Mouse (Mus musculus): Measurements from ENCODE around the gene Shank1. TPM values are rescaled to one million over a fixed set of nuclear protein-coding genes. Genes with fewer than 3 reads are reported as not detected.
A peak's percentile ranks its signal among the peaks of the same experiment; 100 is the strongest.

The Shank1 gene
- total and polyA plus RNA-seq, 2 experiments from 2014 or later, result 36.6 to 39.0 TPM

- no peaks in the 10 kb centered on the region for H3K9me3 ChIP-seq (ENCODE audit: low read length)
- no peaks in the 10 kb centered on the region for H3K4me1 ChIP-seq (ENCODE audit: insufficient read depth, low read length)
- ATAC-seq, result no peak
- peak; percentile 28 for DNase-seq (ENCODE audit: low spot score)
- H3K27ac ChIP-seq, result no peak overlapping the region
- 82% methylated on average over 4 of the region's 4 CpGs for WGBS
- no peak overlapping the region for H3K9ac ChIP-seq (replicated peaks; ENCODE audit: low read length)
- no peak overlapping the region for H3K4me2 ChIP-seq (ENCODE audit: low read depth, low read length)
- no peaks in the 10 kb centered on the region for H3K27me3 ChIP-seq (ENCODE audit: insufficient read depth, low read length)
- H3K36me3 ChIP-seq (ENCODE audit: insufficient read depth, low read length), result no peaks in the 10 kb centered on the region
- no peak for TF ChIP-seq CTCF (IDR thresholded peaks at IDR 0.05; ENCODE audit: low read depth)
- no peak overlapping the region for H3K4me3 ChIP-seq (ENCODE audit: low read length)
Measured at GRCm38 (mm10) chr7:44391831-44392230, 81.8 kb downstream of the Shank1 start.

GRCm38 (mm10) chr7:44392341-44392740 lies 82.3 kb downstream of the Shank1 start:
- H3K36me3 ChIP-seq (ENCODE audit: insufficient read depth, low read length), result no peaks in the 10 kb centered on the region
- H3K9me3 ChIP-seq (ENCODE audit: low read length), result no peaks in the 10 kb centered on the region
- WGBS, result 90% methylated on average over 13 of the region's 14 CpGs
- no peak overlapping the region for H3K9ac ChIP-seq (replicated peaks; ENCODE audit: low read length)
- no peak for TF ChIP-seq CTCF (IDR thresholded peaks at IDR 0.05; ENCODE audit: low read depth)
- no peak for ATAC-seq
- no peak for DNase-seq (ENCODE audit: low spot score)
- no peak overlapping the region for H3K4me2 ChIP-seq (ENCODE audit: low read depth, low read length)
- H3K27me3 ChIP-seq (ENCODE audit: insufficient read depth, low read length), result no peaks in the 10 kb centered on the region
- H3K27ac ChIP-seq, result no peak overlapping the region
- H3K4me3 ChIP-seq (ENCODE audit: low read length), result no peak overlapping the region
- no peaks in the 10 kb centered on the region for H3K4me1 ChIP-seq (ENCODE audit: insufficient read depth, low read length)

GRCm38 (mm10) chr7:44393284-44393683 lies 83.2 kb downstream of the Shank1 start:
- DNase-seq (ENCODE audit: low spot score) (no peak), ATAC-seq (no peak)
- WGBS, result 88% methylated on average over 17 of the region's 17 CpGs
- Histone ChIP-seq H3K36me3 (ENCODE audit: insufficient read depth, low read length) (no peaks in the 10 kb centered on the region), H3K27ac (no peak overlapping the region), H3K27me3 (ENCODE audit: insufficient read depth, low read length) (no peaks in the 10 kb centered on the region), H3K9me3 (ENCODE audit: low read length) (no peaks in the 10 kb centered on the region), H3K4me1 (ENCODE audit: insufficient read depth, low read length) (no peaks in the 10 kb centered on the region), H3K4me3 (ENCODE audit: low read length) (no peak overlapping the region), H3K4me2 (ENCODE audit: low read depth, low read length) (no peak overlapping the region), H3K9ac (replicated peaks; ENCODE audit: low read length) (no peak overlapping the region)
- TF ChIP-seq CTCF (IDR thresholded peaks at IDR 0.05; ENCODE audit: low read depth), result no peak

GRCm38 (mm10) chr7:44398570-44398969 lies 88.5 kb downstream of the Shank1 start:
- no peak overlapping the region for H3K9ac ChIP-seq (replicated peaks; ENCODE audit: low read length)
- TF ChIP-seq CTCF (IDR thresholded peaks at IDR 0.05; ENCODE audit: low read depth), result peak; percentile 80
- H3K27me3 ChIP-seq (ENCODE audit: insufficient read depth, low read length), result no peaks in the 10 kb centered on the region
- no peaks in the 10 kb centered on the region for H3K36me3 ChIP-seq (ENCODE audit: insufficient read depth, low read length)
- no peak overlapping the region for H3K27ac ChIP-seq
- no peaks in the 10 kb centered on the region for H3K9me3 ChIP-seq (ENCODE audit: low read length)
- WGBS, result 14% methylated on average over 3 of the region's 3 CpGs
- H3K4me2 ChIP-seq (ENCODE audit: low read depth, low read length), result no peak overlapping the region
- ATAC-seq, result peak; percentile 57
- no peak overlapping the region for H3K4me3 ChIP-seq (ENCODE audit: low read length)
- no peaks in the 10 kb centered on the region for H3K4me1 ChIP-seq (ENCODE audit: insufficient read depth, low read length)
- DNase-seq (ENCODE audit: low spot score), result peak; percentile 65

GRCm38 (mm10) chr7:44401673-44402072 lies 91.6 kb downstream of the Shank1 start:
- H3K4me3 ChIP-seq (ENCODE audit: low read length), result no peak overlapping the region
- no peak for TF ChIP-seq CTCF (IDR thresholded peaks at IDR 0.05; ENCODE audit: low read depth)
- H3K4me2 ChIP-seq (ENCODE audit: low read depth, low read length), result no peak overlapping the region
- no peaks in the 10 kb centered on the region for H3K4me1 ChIP-seq (ENCODE audit: insufficient read depth, low read length)
- no peaks in the 10 kb centered on the region for H3K36me3 ChIP-seq (ENCODE audit: insufficient read depth, low read length)
- ATAC-seq (no peak), DNase-seq (ENCODE audit: low spot score) (no peak)
- H3K9me3 ChIP-seq (ENCODE audit: low read length), result no peaks in the 10 kb centered on the region
- H3K27ac ChIP-seq, result no peak overlapping the region
- H3K9ac ChIP-seq (replicated peaks; ENCODE audit: low read length), result no peak overlapping the region
- WGBS, result 89% methylated on average over 6 of the region's 6 CpGs
- H3K27me3 ChIP-seq (ENCODE audit: insufficient read depth, low read length), result no peaks in the 10 kb centered on the region

DNA sequence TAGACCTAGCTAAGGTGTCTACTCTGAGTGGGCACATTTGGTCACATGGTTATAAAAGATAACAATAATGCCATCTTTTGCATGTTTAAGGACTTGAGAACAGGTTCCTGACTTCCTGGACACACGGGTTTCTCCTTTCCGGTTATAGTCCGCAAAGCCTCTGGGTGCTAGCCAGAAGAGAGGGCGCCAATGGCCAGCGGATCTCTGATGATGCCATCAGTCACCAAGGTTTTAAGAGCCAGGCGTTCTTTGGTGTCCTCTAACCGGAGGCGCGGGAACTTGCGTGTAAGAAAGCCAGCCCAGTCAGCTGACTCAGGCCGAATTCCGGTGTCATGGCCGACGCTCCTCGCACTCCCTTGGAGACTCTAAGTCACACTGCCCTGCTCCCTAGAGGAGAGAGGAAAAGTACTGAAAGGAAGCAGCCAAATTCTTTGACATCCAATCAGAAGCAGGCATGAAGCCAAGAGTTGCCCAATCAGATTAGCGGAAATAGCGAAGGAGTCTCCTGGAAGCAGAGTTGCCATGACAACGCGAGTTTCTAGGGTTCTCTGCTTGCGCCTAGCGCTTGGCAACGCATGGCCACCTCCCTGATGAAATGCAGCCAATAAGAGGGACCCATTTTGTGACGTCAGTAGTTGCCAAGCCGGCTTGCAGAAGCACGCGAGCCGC lies 95.4 kb downstream of the Shank1 start:
- Histone ChIP-seq H3K36me3 (ENCODE audit: insufficient read depth, low read length) (no peaks in the 10 kb centered on the region), H3K27ac (peak overlapping the region; percentile 74), H3K4me2 (ENCODE audit: low read depth, low read length) (peak overlapping the region; percentile 58), H3K4me3 (ENCODE audit: low read length) (peak overlapping the region; percentile 35), H3K27me3 (ENCODE audit: insufficient read depth, low read length) (no peaks in the 10 kb centered on the region), H3K9ac (replicated peaks; ENCODE audit: low read length) (no peak overlapping the region), H3K9me3 (ENCODE audit: low read length) (no peaks in the 10 kb centered on the region), H3K4me1 (ENCODE audit: insufficient read depth, low read length) (no peaks in the 10 kb centered on the region)
- TF ChIP-seq CTCF (IDR thresholded peaks at IDR 0.05; ENCODE audit: low read depth), result peak; percentile 40
- WGBS, result under 1% methylated on average over 27 of the region's 27 CpGs
- DNase-seq (ENCODE audit: low spot score) (peak; percentile 100), ATAC-seq (peak; percentile 97)

DNA sequence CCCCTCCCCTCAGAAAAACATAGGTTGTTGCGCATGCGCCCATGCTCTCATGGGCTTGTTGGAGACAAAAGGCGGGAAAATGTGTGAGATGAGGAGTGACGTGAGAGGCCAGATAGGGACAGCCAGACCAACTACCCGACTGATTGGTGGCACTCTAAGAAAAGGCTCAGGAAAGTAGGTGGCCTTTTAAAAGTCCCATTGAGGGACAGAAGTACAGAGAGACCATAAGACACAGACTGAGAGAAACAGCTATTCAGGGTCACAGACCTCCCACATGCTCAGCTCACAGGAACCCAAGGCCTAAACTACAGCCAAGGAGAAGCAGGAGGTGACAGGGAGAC lies 95.9 kb downstream of the Shank1 start:
- Histone ChIP-seq H3K4me2 (ENCODE audit: low read depth, low read length) (no peak overlapping the region), H3K27ac (no peak overlapping the region), H3K4me3 (ENCODE audit: low read length) (no peak overlapping the region), H3K4me1 (ENCODE audit: insufficient read depth, low read length) (no peaks in the 10 kb centered on the region), H3K36me3 (ENCODE audit: insufficient read depth, low read length) (no peaks in the 10 kb centered on the region), H3K27me3 (ENCODE audit: insufficient read depth, low read length) (no peaks in the 10 kb centered on the region), H3K9ac (replicated peaks; ENCODE audit: low read length) (no peak overlapping the region), H3K9me3 (ENCODE audit: low read length) (no peaks in the 10 kb centered on the region)
- no peak for TF ChIP-seq CTCF (IDR thresholded peaks at IDR 0.05; ENCODE audit: low read depth)
- ATAC-seq (no peak), DNase-seq (ENCODE audit: low spot score) (no peak)
- WGBS, result 2% methylated on average over 5 of the region's 5 CpGs

Other genes with a start within 250 kb of the Shank1 start
- not detected in 2 replicates for gene Klk1b21, start 207.9 kb upstream of the Shank1 start, total RNA-seq (2014; rRNA removed)
- not detected in 2 replicates for gene Klk1b21, start 207.9 kb upstream of the Shank1 start, polyA plus RNA-seq (2015; fragmentation: Nextera tagmentation; extraction: Ambion mirVana)
- not detected in 2 replicates for gene Klk1b22, start 197.6 kb upstream of the Shank1 start, total RNA-seq (2014; rRNA removed)
- not detected in 2 replicates for gene Klk1b22, start 197.6 kb upstream of the Shank1 start, polyA plus RNA-seq (2015; fragmentation: Nextera tagmentation; extraction: Ambion mirVana)
- not detected in 2 replicates for gene Klk1b16, start 173.5 kb upstream of the Shank1 start, total RNA-seq (2014; rRNA removed)
- not detected in 2 replicates for gene Klk1b16, start 173.5 kb upstream of the Shank1 start, polyA plus RNA-seq (2015; fragmentation: Nextera tagmentation; extraction: Ambion mirVana)
- not detected in 2 replicates for gene Klk1b24, start 122.0 kb upstream of the Shank1 start, total RNA-seq (2014; rRNA removed)
- gene Klk1b24, start 122.0 kb upstream of the Shank1 start, polyA plus RNA-seq (2015; fragmentation: Nextera tagmentation; extraction: Ambion mirVana), result not detected in 2 replicates
- not detected in 2 replicates for gene Klk1b3, start 112.1 kb upstream of the Shank1 start, total RNA-seq (2014; rRNA removed)
- not detected in 2 replicates for gene Klk1b3, start 112.1 kb upstream of the Shank1 start, polyA plus RNA-seq (2015; fragmentation: Nextera tagmentation; extraction: Ambion mirVana)
- gene Klk1b4, start 102.8 kb upstream of the Shank1 start, total RNA-seq (2014; rRNA removed), result not detected in 2 replicates
- gene Klk1b4, start 102.8 kb upstream of the Shank1 start, polyA plus RNA-seq (2015; fragmentation: Nextera tagmentation; extraction: Ambion mirVana), result not detected in 2 replicates
- not detected in 2 replicates for gene Klk1b5, start 94.3 kb upstream of the Shank1 start, total RNA-seq (2014; rRNA removed)
- not detected in 2 replicates for gene Klk1b5, start 94.3 kb upstream of the Shank1 start, polyA plus RNA-seq (2015; fragmentation: Nextera tagmentation; extraction: Ambion mirVana)
- gene Klk1, start 84.9 kb upstream of the Shank1 start, total RNA-seq (2014; rRNA removed), result not detected in 2 replicates
- gene Klk1, start 84.9 kb upstream of the Shank1 start, polyA plus RNA-seq (2015; fragmentation: Nextera tagmentation; extraction: Ambion mirVana), result not detected in 2 replicates
- not detected in 2 replicates for gene Gm36864, start 74.1 kb upstream of the Shank1 start, total RNA-seq (2014; rRNA removed)
- gene Gm36864, start 74.1 kb upstream of the Shank1 start, polyA plus RNA-seq (2015; fragmentation: Nextera tagmentation; extraction: Ambion mirVana), result not detected in 2 replicates
- gene 1700028J19Rik, start 63.6 kb upstream of the Shank1 start, total RNA-seq (2014; rRNA removed), result 1.2 TPM in 1 of 2 replicates, not detected in the other
- gene 1700028J19Rik, start 63.6 kb upstream of the Shank1 start, polyA plus RNA-seq (2015; fragmentation: Nextera tagmentation; extraction: Ambion mirVana), result 1.6 TPM in 2 replicates
- 340 and 409 TPM in 2 replicates for gene 2410002F23Rik, start 63.5 kb upstream of the Shank1 start, total RNA-seq (2014; rRNA removed)
- gene 2410002F23Rik, start 63.5 kb upstream of the Shank1 start, polyA plus RNA-seq (2015; fragmentation: Nextera tagmentation; extraction: Ambion mirVana), result 239 TPM in 2 replicates
- not detected in 2 replicates for gene Acp4, start 52.9 kb upstream of the Shank1 start, total RNA-seq (2014; rRNA removed)
- 0.13 TPM in 1 of 2 replicates, not detected in the other for gene Acp4, start 52.9 kb upstream of the Shank1 start, polyA plus RNA-seq (2015; fragmentation: Nextera tagmentation; extraction: Ambion mirVana)
- not detected in 2 replicates for gene Gm15517, start 48.8 kb upstream of the Shank1 start, total RNA-seq (2014; rRNA removed)
- gene Gm15517, start 48.8 kb upstream of the Shank1 start, polyA plus RNA-seq (2015; fragmentation: Nextera tagmentation; extraction: Ambion mirVana), result not detected in 2 replicates
- gene Clec11a, start 3.4 kb upstream of the Shank1 start, total RNA-seq (2014; rRNA removed), result 3.3 and 5.9 TPM in 2 replicates
- 4.4 and 4.5 TPM in 2 replicates for gene Clec11a, start 3.4 kb upstream of the Shank1 start, polyA plus RNA-seq (2015; fragmentation: Nextera tagmentation; extraction: Ambion mirVana)
- 130 and 154 TPM in 2 replicates for gene Syt3, start 73.8 kb downstream of the Shank1 start, total RNA-seq (2014; rRNA removed)
- gene Syt3, start 73.8 kb downstream of the Shank1 start, polyA plus RNA-seq (2015; fragmentation: Nextera tagmentation; extraction: Ambion mirVana), result 73.7 and 79.2 TPM in 2 replicates
- gene 1700008O03Rik, start 75.6 kb downstream of the Shank1 start, total RNA-seq (2014; rRNA removed), result 1.4 and 2.3 TPM in 2 replicates
- 3.3 and 3.6 TPM in 2 replicates for gene 1700008O03Rik, start 75.6 kb downstream of the Shank1 start, polyA plus RNA-seq (2015; fragmentation: Nextera tagmentation; extraction: Ambion mirVana)
- 562 and 663 TPM in 2 replicates for gene Lrrc4b, start 118.8 kb downstream of the Shank1 start, total RNA-seq (2014; rRNA removed)
- 19.6 and 22.7 TPM in 2 replicates for gene Lrrc4b, start 118.8 kb downstream of the Shank1 start, polyA plus RNA-seq (2015; fragmentation: Nextera tagmentation; extraction: Ambion mirVana)
- gene Aspdh, start 155.1 kb downstream of the Shank1 start, total RNA-seq (2014; rRNA removed), result 10.2 and 15.5 TPM in 2 replicates
- gene Aspdh, start 155.1 kb downstream of the Shank1 start, polyA plus RNA-seq (2015; fragmentation: Nextera tagmentation; extraction: Ambion mirVana), result 3.1 and 3.8 TPM in 2 replicates
- gene Josd2, start 157.7 kb downstream of the Shank1 start, total RNA-seq (2014; rRNA removed), result 32.7 and 44.5 TPM in 2 replicates
- gene Josd2, start 157.7 kb downstream of the Shank1 start, polyA plus RNA-seq (2015; fragmentation: Nextera tagmentation; extraction: Ambion mirVana), result 28.3 and 32.7 TPM in 2 replicates
- 311 and 319 TPM in 2 replicates for gene Emc10, start 186.3 kb downstream of the Shank1 start, total RNA-seq (2014; rRNA removed)
- gene Emc10, start 186.3 kb downstream of the Shank1 start, polyA plus RNA-seq (2015; fragmentation: Nextera tagmentation; extraction: Ambion mirVana), result 138 and 152 TPM in 2 replicates
- gene Fam71e1, start 186.3 kb downstream of the Shank1 start, total RNA-seq (2014; rRNA removed), result 19.7 and 19.8 TPM in 2 replicates
- 26.7 and 31.9 TPM in 2 replicates for gene Fam71e1, start 186.3 kb downstream of the Shank1 start, polyA plus RNA-seq (2015; fragmentation: Nextera tagmentation; extraction: Ambion mirVana)
- gene Mybpc2, start 214.4 kb downstream of the Shank1 start, total RNA-seq (2014; rRNA removed), result 0.14 and 0.47 TPM in 2 replicates
- gene Mybpc2, start 214.4 kb downstream of the Shank1 start, polyA plus RNA-seq (2015; fragmentation: Nextera tagmentation; extraction: Ambion mirVana), result 0.19 and 0.25 TPM in 2 replicates
- gene Spib, start 221.8 kb downstream of the Shank1 start, total RNA-seq (2014; rRNA removed), result 0.05 TPM in 1 of 2 replicates, not detected in the other
- gene Spib, start 221.8 kb downstream of the Shank1 start, polyA plus RNA-seq (2015; fragmentation: Nextera tagmentation; extraction: Ambion mirVana), result 0.06 TPM in 1 of 2 replicates, not detected in the other
- gene Pold1, start 238.6 kb downstream of the Shank1 start, total RNA-seq (2014; rRNA removed), result 26.3 and 30.0 TPM in 2 replicates
- gene Pold1, start 238.6 kb downstream of the Shank1 start, polyA plus RNA-seq (2015; fragmentation: Nextera tagmentation; extraction: Ambion mirVana), result 17.6 and 18.7 TPM in 2 replicates
- 71.2 and 76.4 TPM in 2 replicates for gene Nr1h2, start 243.7 kb downstream of the Shank1 start, total RNA-seq (2014; rRNA removed)
- gene Nr1h2, start 243.7 kb downstream of the Shank1 start, polyA plus RNA-seq (2015; fragmentation: Nextera tagmentation; extraction: Ambion mirVana), result 50.5 and 57.6 TPM in 2 replicates

Measured in hindbrain, postnatal 0 days (tissue).